Mouse (Mus musculus) embryonic fibroblast, embryonic 13.5 days (primary cell): ENCODE data around the gene Por.

Experiments
- CTCF ChIP-seq: IDR thresholded peaks from 2 replicates; pipeline ENCODE4 v1.5.1; 2011; ENCODE audit warnings: mild to moderate bottlenecking, control low read depth, low read length, moderate library complexity, borderline replicate concordance; ENCODE audit not compliant: insufficient read depth
- POLR2A ChIP-seq: IDR thresholded peaks from 2 replicates; pipeline ENCODE4 v1.6.1; 2011; ENCODE audit warnings: low read depth, mild to moderate bottlenecking, control low read depth, low read length, moderate library complexity

DNA sequence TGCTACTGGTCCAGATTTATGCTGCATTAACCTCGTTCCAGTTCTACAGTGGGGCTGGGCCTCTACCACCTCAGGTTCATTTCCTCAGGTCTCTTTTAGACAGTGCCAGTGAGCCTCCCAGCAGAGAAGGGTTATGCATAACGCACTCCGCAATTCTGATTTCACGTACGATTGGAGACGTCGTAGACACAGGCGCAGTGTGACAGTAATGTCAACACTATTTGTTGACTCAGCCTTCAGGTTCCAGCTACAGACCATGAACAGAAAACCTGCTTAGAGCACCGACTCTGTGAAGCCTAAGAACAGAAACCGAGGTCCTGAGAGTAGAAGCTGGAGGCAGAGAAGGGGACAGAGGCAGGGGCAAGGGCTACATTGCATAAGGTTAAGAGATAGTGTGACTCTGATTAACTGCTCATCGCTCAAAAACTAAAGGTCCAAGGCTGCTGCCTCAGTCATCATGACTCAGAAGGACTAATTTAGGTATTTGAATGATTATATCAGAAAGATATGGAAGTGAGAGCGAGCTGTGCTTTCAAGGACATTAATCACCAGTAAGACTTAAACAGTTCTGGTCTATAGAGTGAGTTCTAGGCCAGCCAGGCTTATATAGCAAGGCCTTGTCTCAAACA is 13.2 kb downstream of the Por start:
- no peak for TF ChIP-seq POLR2A
- no peak for TF ChIP-seq CTCF
